Mouse (Mus musculus): Measurements from ENCODE around the gene Myl6b. TPM values are rescaled to one million over a fixed set of nuclear protein-coding genes. Genes with fewer than 3 reads are reported as not detected.

The Myl6b gene
- total and polyA plus RNA-seq, 3 experiments, result 0.39 to 3.9 (median 2.5) TPM

- no peak overlapping the region for H3K4me2 ChIP-seq (ENCODE audit: insufficient read depth, low read depth, poor library complexity, severe bottlenecking)
- H3K36me3 ChIP-seq (replicated peaks in 1 of 2; ENCODE audit: control insufficient read depth in 1 of 2, insufficient read depth in 1 of 2, low read length in 1 of 2), result peaks cover 57 to 71% of the 10 kb centered on the region in 2 experiments
- in situ Hi-C loops (cut with MboI; ENCODE audit: low pct_ligation_motif_present, low pct_unique_long_range_greater_than_20kb, low sequenced_read_pairs), result no loop called here
- H3K27ac ChIP-seq (ENCODE audit: insufficient read depth, low read depth), result no peak overlapping the region
- H3K79me2 ChIP-seq (replicated peaks; ENCODE audit: control insufficient read depth, extremely low read depth, insufficient read depth, poor library complexity, severe bottlenecking), result no peaks in the 10 kb centered on the region
- DNase-seq (ENCODE audit: extremely low read depth), result no peak
- TF ChIP-seq MXI1 (IDR thresholded peaks at IDR 0.05; ENCODE audit: low read depth, low read length) (no peak), KAT2A (IDR thresholded peaks at IDR 0.05; ENCODE audit: insufficient replicate concordance, low read length) (no peak), BHLHE40 (IDR thresholded peaks at IDR 0.05; ENCODE audit: low read depth, low read length) (no peak), CHD1 (IDR thresholded peaks at IDR 0.05; ENCODE audit: low read depth, low read length) (no peak), GABPA (IDR thresholded peaks at IDR 0.05; ENCODE audit: insufficient replicate concordance, low read depth, low read length) (no peak), HCFC1 (IDR thresholded peaks at IDR 0.05; ENCODE audit: low read depth, low read length) (no peak), ZNF384 (IDR thresholded peaks at IDR 0.05; ENCODE audit: low read depth, low read length) (no peak), ZC3H11A (IDR thresholded peaks at IDR 0.05; ENCODE audit: low read depth, low read length) (no peak), POLR2AphosphoS2 (IDR thresholded peaks at IDR 0.05; ENCODE audit: low read depth, low read length) (no peak), JUND (conservative IDR thresholded peaks at IDR 0.05; ENCODE audit: low read depth, low read length) (no peak), MEF2A (IDR thresholded peaks at IDR 0.05; ENCODE audit: borderline replicate concordance, low read depth, low read length) (no peak), PAX5 (IDR thresholded peaks at IDR 0.05; ENCODE audit: low read length) (no peak), ZMIZ1 (IDR thresholded peaks at IDR 0.05; ENCODE audit: low read depth, low read length) (no peak), MAZ (IDR thresholded peaks at IDR 0.05; ENCODE audit: low read depth, low read length) (no peak), ELF1 (IDR thresholded peaks at IDR 0.05; ENCODE audit: low read depth, low read length) (no peak), E2F4 (IDR thresholded peaks at IDR 0.05; ENCODE audit: insufficient replicate concordance, low read depth, low read length) (no peak), TCF12 (IDR thresholded peaks at IDR 0.05; ENCODE audit: low read depth, low read length) (no peak), JUN (IDR thresholded peaks at IDR 0.05; ENCODE audit: insufficient read depth, low read depth, low read length) (no peak), NELFE (IDR thresholded peaks at IDR 0.05; ENCODE audit: low read depth, low read length) (no peak)
- H3K4me3 ChIP-seq (replicated peaks in 1 of 3; ENCODE audit: low read depth in 2 of 3, low read length in 2 of 3, poor library complexity in 1 of 3), result no peak overlapping the region
- H3K4me1 ChIP-seq (ENCODE audit: control insufficient read depth in 1 of 2, insufficient read depth in 2 of 2), result no peaks in the 10 kb centered on the region
- H3K27me3 ChIP-seq (replicated peaks), result no peaks in the 10 kb centered on the region
- H3K9ac ChIP-seq (ENCODE audit: insufficient read depth, low read depth), result no peak overlapping the region
- dilution Hi-C loops (cut with MboI; ENCODE audit: extremely low pct_ligation_motif_present, extremely low pct_unique_long_range_greater_than_20kb, low sequenced_read_pairs), result no loop called here
- no peaks in the 10 kb centered on the region for H3K9me3 ChIP-seq (replicated peaks; ENCODE audit: low read length)
Measured at GRCm38 (mm10) chr10:128511761-128512160, 13.3 kb upstream of the Myl6b start.

DNA sequence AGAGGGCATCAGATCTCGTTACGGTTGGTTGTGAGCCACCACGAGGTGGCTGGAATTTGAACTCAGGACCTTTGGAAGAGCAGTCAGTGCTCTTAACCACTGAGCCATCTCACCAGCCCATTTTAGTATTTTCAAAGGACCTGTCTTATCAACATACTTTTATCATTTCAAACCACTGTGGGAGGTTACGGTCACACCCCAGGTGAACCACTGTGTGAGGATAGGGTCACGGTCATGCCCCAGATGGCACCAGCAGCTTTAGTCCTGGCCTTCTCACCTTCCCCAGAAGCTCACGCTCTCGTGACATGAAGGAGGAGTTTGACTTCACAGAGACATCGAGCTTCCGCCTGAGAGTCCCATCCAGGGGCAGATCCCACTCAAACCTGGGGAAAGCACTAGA, 12.7 kb upstream of the Myl6b start:
- Histone ChIP-seq H3K79me2 (replicated peaks; ENCODE audit: control insufficient read depth, extremely low read depth, insufficient read depth, poor library complexity, severe bottlenecking) (no peaks in the 10 kb centered on the region), H3K9ac (ENCODE audit: insufficient read depth, low read depth) (no peak overlapping the region), H3K36me3 (replicated peaks in 1 of 2; ENCODE audit: control insufficient read depth in 1 of 2, insufficient read depth in 1 of 2, low read length in 1 of 2) (peaks cover 51 to 66% of the 10 kb centered on the region in 2 experiments), H3K4me2 (ENCODE audit: insufficient read depth, low read depth, poor library complexity, severe bottlenecking) (no peak overlapping the region), H3K27me3 (replicated peaks) (no peaks in the 10 kb centered on the region), H3K4me3 (replicated peaks in 1 of 3; ENCODE audit: low read depth in 2 of 3, low read length in 2 of 3, poor library complexity in 1 of 3) (no peak overlapping the region), H3K27ac (ENCODE audit: insufficient read depth, low read depth) (no peak overlapping the region), H3K4me1 (ENCODE audit: control insufficient read depth in 1 of 2, insufficient read depth in 2 of 2) (no peaks in the 10 kb centered on the region), H3K9me3 (replicated peaks; ENCODE audit: low read length) (no peaks in the 10 kb centered on the region)
- no peak for DNase-seq (ENCODE audit: extremely low read depth)
- no peak for TF ChIP-seq ELF1 (IDR thresholded peaks at IDR 0.05; ENCODE audit: low read depth, low read length)
- dilution Hi-C loops (cut with MboI; ENCODE audit: extremely low pct_ligation_motif_present, extremely low pct_unique_long_range_greater_than_20kb, low sequenced_read_pairs) (no loop called here), in situ Hi-C loops (cut with MboI; ENCODE audit: low pct_ligation_motif_present, low pct_unique_long_range_greater_than_20kb, low sequenced_read_pairs) (no loop called here)

All from CH12.LX (cell line).